Mouse (Mus musculus): ENCODE data around the gene Gab2.

DNA sequence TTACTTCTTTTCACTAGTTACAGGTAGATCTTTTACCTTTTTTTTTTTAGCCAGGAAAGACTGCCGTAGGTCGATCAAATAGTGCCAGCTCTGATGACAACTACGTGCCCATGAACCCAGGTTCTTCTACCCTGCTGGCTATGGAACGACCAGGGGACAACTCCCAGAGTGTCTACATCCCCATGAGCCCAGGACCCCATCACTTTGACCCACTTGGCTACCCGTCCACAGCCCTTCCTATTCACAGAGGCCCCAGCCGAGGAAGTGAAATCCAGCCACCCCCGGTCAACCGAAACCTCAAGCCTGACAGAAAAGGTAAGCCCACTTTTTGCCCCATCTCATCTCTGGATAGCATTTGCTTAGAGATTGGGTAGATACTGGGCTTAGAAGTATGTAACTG lies 219.9 kb downstream of the Gab2 start:
- TF ChIP-seq CTCF (conservative IDR thresholded peaks at IDR 0.05 in 1 of 2, IDR thresholded peaks at IDR 0.05 in 1 of 2; ENCODE audit: low read depth in 2 of 2, low read length in 2 of 2) (no peak), MAX (IDR thresholded peaks at IDR 0.05; ENCODE audit: low read length) (no peak), POLR2A (IDR thresholded peaks at IDR 0.05; ENCODE audit: low read depth, low read length) (no peak), TBP (conservative IDR thresholded peaks at IDR 0.05; ENCODE audit: low read depth, low read length) (no peak), EP300 (IDR thresholded peaks at IDR 0.05; ENCODE audit: low read length) (no peak), USF1 (IDR thresholded peaks at IDR 0.05; ENCODE audit: low read depth, low read length) (no peak), NELFE (IDR thresholded peaks at IDR 0.05; ENCODE audit: low read depth, low read length) (no peak), E2F4 (IDR thresholded peaks at IDR 0.05; ENCODE audit: insufficient replicate concordance, low read depth, low read length) (no peak), KAT2A (IDR thresholded peaks at IDR 0.05; ENCODE audit: insufficient replicate concordance, low read length) (no peak), MYC (IDR thresholded peaks at IDR 0.05; ENCODE audit: low read depth, low read length) (no peak), HCFC1 (IDR thresholded peaks at IDR 0.05; ENCODE audit: low read depth, low read length) (no peak), POLR2AphosphoS2 (IDR thresholded peaks at IDR 0.05; ENCODE audit: low read depth, low read length) (no peak), ELF1 (IDR thresholded peaks at IDR 0.05; ENCODE audit: low read depth, low read length) (no peak)
